Mouse (Mus musculus) stomach, embryonic 16.5 days (tissue): ENCODE results near the gene Sema3e. TPM values are rescaled to one million over a fixed set of nuclear protein-coding genes. Genes with fewer than 3 reads are reported as not detected.
A peak's percentile ranks its signal among the peaks of the same experiment; 100 is the strongest.

Experiments
- ATAC-seq: fragments of 200-750 bp; cut with Nextera tagmentation; 2 replicates; pipeline ENCODE4 v1.8.0; 2017; ENCODE audit warnings: moderate number of reproducible peaks, moderate TSS enrichment; ENCODE audit not compliant: insufficient read depth, low FRiP score
- H3K27ac ChIP-seq: fragments of 300-500 bp; sonication (generic); 2 replicates; pipeline ENCODE4 v1.5.1; 2014; ENCODE audit warnings: low read length
- H3K27me3 ChIP-seq: fragments of 300-500 bp; sonication (generic); 2 replicates; pipeline ENCODE4 v1.6.1; 2014; ENCODE audit warnings: low read length, control low read depth, mixed read lengths; ENCODE audit not compliant: control insufficient read depth, insufficient read depth
- H3K36me3 ChIP-seq: fragments of 300-500 bp; sonication (generic); 2 replicates; pipeline ENCODE4 v1.6.1; 2014; ENCODE audit warnings: low read length; ENCODE audit not compliant: control insufficient read depth, insufficient read depth
- H3K4me1 ChIP-seq: fragments of 300-500 bp; sonication (generic); 2 replicates; pipeline ENCODE4 v1.6.1; 2014; ENCODE audit warnings: low read length, control low read depth, mixed read lengths; ENCODE audit not compliant: control insufficient read depth, insufficient read depth
- H3K4me2 ChIP-seq: fragments of 300-500 bp; sonication (generic); 2 replicates; pipeline ENCODE4 v1.6.1; 2014; ENCODE audit warnings: low read depth, low read length, mixed read lengths
- H3K4me3 ChIP-seq: fragments of 300-500 bp; sonication (generic); replicated peaks from 2 replicates; pipeline ENCODE4 v1.5.1; 2014; ENCODE audit warnings: mild to moderate bottlenecking, low read length
- H3K9ac ChIP-seq: fragments of 300-500 bp; sonication (generic); 2 replicates; pipeline ENCODE4 v1.6.1; 2014; ENCODE audit warnings: low read length
- H3K9me3 ChIP-seq: fragments of 300-500 bp; sonication (generic); replicated peaks from 2 replicates; pipeline ENCODE4 v1.6.1; 2016; ENCODE audit warnings: low read length, control low read depth; ENCODE audit not compliant: control insufficient read depth
- WGBS: fragments of 180-500 bp; shearing (Covaris S2); extraction: QIAGEN DNeasy Blood & Tissue Kit; methylation state at CpG from one replicate; pipeline ENCODE4 v1.1.7; 2014; 5-methylcytosine and 5-hydroxymethylcytosine counted together
- polyA plus RNA-seq: library from polyadenylated mRNA; unstranded; fragments of >200 nt; fragmentation: Nextera tagmentation; extraction: Ambion mirVana; gene quantifications from 2 replicates; pipeline ENCODE4 v1.2.1, GENCODE M21; 2015

The Sema3e gene
- polyA plus RNA-seq, 1 experiment from 2014 or later: 3.4 TPM

DNA sequence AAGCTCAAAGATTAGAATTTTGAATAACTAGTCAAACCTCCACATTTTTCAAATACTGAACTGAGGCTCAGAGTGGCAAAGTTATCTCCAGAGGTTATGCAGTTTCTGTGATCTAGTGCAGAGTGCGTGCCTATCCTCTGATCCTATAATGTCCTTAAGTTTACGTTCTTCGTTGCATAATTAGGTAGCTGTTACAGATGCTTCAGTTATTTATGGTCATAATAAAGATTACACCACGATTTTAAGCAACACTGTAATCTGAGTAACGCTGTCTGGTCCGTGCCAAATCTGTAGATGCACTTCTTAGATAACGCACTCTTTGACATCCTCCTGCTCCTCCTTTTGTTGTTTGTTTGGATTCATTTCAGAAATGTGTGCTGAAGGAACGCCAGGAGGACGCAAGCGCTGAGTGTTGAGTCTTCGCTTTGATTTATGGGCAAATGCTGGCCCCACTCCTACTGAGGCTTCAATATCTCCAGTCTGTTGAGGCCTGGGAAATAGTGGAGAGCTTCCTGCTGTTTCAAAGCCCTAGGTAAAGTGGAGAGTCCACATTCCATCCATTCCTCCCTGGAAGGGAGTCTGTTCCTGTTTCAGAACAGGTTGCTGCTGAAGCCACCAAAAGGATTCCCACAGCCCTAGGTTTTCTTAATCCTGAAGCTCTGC lies 32.2 kb upstream of the Sema3e start:
- Histone ChIP-seq H3K27ac (no peak overlapping the region), H3K36me3 (no peaks in the 10 kb centered on the region), H3K27me3 (no peaks in the 10 kb centered on the region), H3K9me3 (no peaks in the 10 kb centered on the region; the same call in 1 of the 2 replicates), H3K4me1 (no peaks in the 10 kb centered on the region), H3K9ac (no peak overlapping the region), H3K4me3 (no peak overlapping the region), H3K4me2 (no peak overlapping the region)
- 27% methylated on average over 11 of the region's 11 CpGs for WGBS
- ATAC-seq: peak; percentile 58; the same call in 1 of the 2 replicates

DNA sequence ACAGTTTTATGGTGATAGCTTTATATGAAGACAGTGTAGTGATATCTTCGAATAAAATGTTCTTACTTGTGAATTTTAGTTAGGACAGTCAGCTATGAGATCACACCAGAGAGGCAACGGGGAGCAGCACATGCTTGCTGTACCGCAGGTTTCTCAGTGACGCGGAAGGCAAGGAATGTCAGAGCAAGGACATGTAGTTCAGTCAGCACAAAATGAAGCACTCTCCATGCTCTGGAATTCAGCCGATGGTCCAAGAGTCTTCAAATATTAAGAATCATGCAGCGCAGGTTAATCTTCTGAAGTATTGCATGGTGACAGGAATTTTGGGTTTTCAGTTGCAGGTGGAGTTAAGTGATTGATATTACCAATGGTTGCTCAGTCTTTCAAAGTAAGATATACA lies 3.3 kb downstream of the Sema3e start:
- Histone ChIP-seq H3K4me1 (peaks cover 10% of the 10 kb centered on the region), H3K4me2 (no peak overlapping the region), H3K27me3 (no peaks in the 10 kb centered on the region; the same call in 1 of the 2 replicates), H3K9ac (no peak overlapping the region), H3K4me3 (no peak overlapping the region), H3K36me3 (no peaks in the 10 kb centered on the region), H3K9me3 (no peaks in the 10 kb centered on the region), H3K27ac (no peak overlapping the region)
- no peak for ATAC-seq
- WGBS: 90% methylated on average over 7 of the region's 7 CpGs

DNA sequence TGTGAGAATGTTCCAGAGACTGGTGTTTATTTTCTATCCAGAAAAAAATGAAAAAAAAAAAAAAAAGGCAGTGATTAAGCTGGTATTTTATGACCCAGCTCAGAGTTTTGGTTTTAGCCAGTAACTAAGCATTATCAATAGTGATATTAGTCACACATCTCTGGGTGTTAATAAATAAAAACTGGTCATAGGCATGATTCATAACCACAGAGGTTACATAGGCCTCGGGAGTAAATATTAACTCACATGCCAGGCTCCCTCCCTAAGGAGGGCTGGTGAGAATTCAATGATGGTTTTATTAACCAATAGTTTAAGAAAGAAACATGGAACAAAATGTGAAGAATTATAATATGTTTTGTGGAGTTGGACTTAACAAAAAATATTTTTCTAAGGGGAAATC lies 5.7 kb downstream of the Sema3e start:
- H3K4me1 ChIP-seq: peaks cover 4% of the 10 kb centered on the region
- H3K4me3 ChIP-seq: no peak overlapping the region
- no peaks in the 10 kb centered on the region for H3K9me3 ChIP-seq
- whole genome bisulfite sequencing: 63% methylated on average over 1 of the region's 1 CpGs
- no peak overlapping the region for H3K4me2 ChIP-seq
- no peaks in the 10 kb centered on the region; the same call in 1 of the 2 replicates for H3K27me3 ChIP-seq
- ATAC-seq: 0 out of 2 replicates have a peak, but pooled peaks have one; percentile 40
- no peak overlapping the region for H3K9ac ChIP-seq
- H3K36me3 ChIP-seq: no peaks in the 10 kb centered on the region
- H3K27ac ChIP-seq: no peak overlapping the region

DNA sequence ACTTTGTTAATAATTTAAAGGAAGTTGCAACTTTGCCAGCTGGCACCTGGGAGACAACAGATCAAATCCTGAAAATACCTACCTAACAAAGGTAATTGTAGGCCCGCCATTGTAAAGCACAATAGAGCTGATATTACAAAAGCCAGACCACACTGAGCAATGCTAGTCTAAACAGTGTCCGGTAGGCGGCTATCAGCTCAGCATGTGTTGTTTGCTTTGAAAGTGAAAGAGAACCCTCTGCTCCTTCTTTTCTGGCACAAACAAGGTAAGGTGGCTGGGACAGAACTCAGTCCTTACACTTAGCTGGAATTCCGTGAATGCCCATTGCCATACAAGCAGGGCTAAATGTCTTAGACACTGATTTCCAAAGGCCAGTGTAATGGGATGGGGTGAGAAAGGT lies 7.0 kb downstream of the Sema3e start:
- WGBS: 36% methylated on average over 4 of the region's 4 CpGs
- Histone ChIP-seq H3K9me3 (no peaks in the 10 kb centered on the region), H3K27me3 (no peaks in the 10 kb centered on the region), H3K27ac (no peak overlapping the region), H3K9ac (no peak overlapping the region), H3K36me3 (no peaks in the 10 kb centered on the region), H3K4me3 (no peak overlapping the region), H3K4me2 (no peak overlapping the region), H3K4me1 (peaks cover 3% of the 10 kb centered on the region; the same call in 1 of the 2 replicates)
- no peak for ATAC-seq

DNA sequence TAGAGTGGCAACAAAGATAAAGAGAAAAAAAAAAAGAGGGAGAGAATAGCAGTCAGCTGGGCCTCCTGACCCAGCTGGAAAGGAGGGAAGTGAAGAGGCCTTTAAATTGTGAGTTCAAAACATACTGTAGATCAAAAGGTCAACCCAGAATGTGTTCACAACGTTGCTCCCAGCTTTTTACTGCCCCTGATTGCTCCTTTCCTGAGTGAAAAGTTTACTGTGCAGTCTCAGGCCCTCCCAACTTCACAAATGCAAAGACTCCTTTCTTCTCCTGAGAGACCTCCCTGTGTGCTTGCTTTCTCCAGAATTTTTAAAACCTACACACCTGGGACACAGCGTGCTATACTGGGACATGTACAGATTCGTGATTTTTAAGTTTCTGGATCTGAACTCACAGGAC lies 8.2 kb downstream of the Sema3e start:
- no peaks in the 10 kb centered on the region for H3K27me3 ChIP-seq
- no peak overlapping the region for H3K4me3 ChIP-seq
- H3K4me1 ChIP-seq: peaks cover 3% of the 10 kb centered on the region; the same call in 1 of the 2 replicates
- WGBS: 38% methylated on average over 3 of the region's 3 CpGs
- no peak for ATAC-seq
- H3K9me3 ChIP-seq: no peaks in the 10 kb centered on the region
- no peak overlapping the region for H3K4me2 ChIP-seq
- H3K27ac ChIP-seq: no peak overlapping the region
- no peaks in the 10 kb centered on the region for H3K36me3 ChIP-seq
- H3K9ac ChIP-seq: no peak overlapping the region

DNA sequence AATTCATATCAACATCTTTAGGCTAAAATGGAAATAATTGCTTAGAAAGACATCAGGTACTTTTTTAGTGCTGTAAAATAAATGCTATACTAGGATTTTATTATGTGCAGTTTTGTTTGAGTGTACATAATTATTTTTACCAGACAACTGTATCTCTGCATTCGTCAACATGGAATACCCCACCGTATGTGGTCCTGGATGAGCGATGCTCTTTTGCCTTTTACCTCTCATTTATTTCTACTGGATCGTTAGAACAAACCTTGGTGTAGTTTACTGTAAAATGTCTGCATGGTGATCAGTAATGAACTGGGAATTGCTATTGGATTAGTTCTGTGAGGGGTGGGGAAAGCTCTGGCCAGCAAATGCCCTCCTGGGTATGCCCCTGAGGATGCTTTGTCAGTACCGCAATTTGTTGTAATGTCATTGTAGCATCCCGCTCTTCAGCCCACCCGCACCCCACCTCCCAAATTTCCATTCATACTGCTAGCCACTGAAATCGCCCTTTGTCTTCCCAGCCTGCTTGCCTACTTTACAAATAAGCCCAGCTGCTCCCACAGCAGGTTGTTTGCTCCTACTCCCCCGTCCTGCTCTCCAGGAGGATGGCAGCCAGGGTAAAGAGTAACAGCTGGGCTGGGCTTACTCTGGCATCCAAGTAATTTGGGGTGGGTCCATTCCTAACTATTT lies 13.9 kb downstream of the Sema3e start:
- Histone ChIP-seq H3K4me2 (no peak overlapping the region), H3K4me3 (no peak overlapping the region), H3K27me3 (no peaks in the 10 kb centered on the region), H3K27ac (no peak overlapping the region), H3K36me3 (no peaks in the 10 kb centered on the region), H3K9ac (no peak overlapping the region), H3K4me1 (no peaks in the 10 kb centered on the region), H3K9me3 (no peaks in the 10 kb centered on the region)
- ATAC-seq: no peak
- 30% methylated on average over 9 of the region's 9 CpGs for WGBS

DNA sequence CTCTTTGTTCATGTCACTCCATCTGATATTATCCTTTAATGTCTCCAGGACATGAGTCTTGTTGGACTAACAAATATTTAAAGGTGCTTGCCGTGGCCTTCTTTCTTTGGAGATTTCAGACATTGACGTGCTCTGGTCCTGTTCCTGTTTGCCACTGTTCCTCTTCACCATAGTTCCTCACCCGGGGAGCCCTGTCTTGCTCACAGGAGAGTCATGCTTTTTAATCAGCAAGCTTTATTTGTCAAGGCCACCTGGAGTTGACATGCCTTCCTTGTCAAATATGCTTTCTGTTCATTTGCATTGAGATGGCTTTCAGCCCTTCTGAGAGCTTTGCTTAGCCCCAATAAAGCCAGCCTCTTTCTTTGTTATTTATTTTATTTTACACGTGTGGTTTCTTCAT lies 15.1 kb downstream of the Sema3e start:
- ATAC-seq: no peak; the same call in 1 of the 2 replicates
- WGBS: 25% methylated on average over 4 of the region's 4 CpGs

DNA sequence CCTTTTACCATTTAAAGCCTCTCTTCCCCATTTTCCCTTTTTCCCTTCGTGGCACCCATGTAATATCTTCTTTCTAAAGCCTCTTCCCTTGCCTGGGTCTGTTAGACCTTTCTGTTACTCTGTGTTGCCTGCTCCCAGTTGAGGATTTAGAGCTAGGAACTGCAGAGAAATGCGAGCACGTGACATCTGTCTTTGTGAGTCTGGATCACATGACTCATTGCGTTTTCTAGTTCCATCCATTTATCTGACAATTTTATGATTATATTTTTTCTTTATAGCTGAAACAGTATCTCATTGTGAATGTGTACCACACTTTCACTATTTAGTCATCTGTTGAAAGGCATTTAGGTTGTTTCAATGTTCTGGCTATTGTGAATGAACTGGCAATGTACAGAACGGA lies 18.0 kb downstream of the Sema3e start:
- no peaks in the 10 kb centered on the region for H3K36me3 ChIP-seq
- H3K4me3 ChIP-seq: no peak overlapping the region
- H3K9me3 ChIP-seq: no peaks in the 10 kb centered on the region
- H3K4me1 ChIP-seq: no peaks in the 10 kb centered on the region
- no peak overlapping the region for H3K4me2 ChIP-seq
- no peak for ATAC-seq
- no peaks in the 10 kb centered on the region for H3K27me3 ChIP-seq
- H3K27ac ChIP-seq: no peak overlapping the region
- WGBS: 86% methylated on average over 5 of the region's 5 CpGs
- H3K9ac ChIP-seq: no peak overlapping the region

More for the DNA sequence above, 15.1 kb downstream of the Sema3e start:
- H3K4me1 ChIP-seq: no peaks in the 10 kb centered on the region
- H3K27ac ChIP-seq: no peak overlapping the region; the same call in 1 of the 2 replicates
- H3K4me3 ChIP-seq: no peak overlapping the region
- no peak overlapping the region for H3K9ac ChIP-seq
- no peak overlapping the region for H3K4me2 ChIP-seq
- no peaks in the 10 kb centered on the region for H3K9me3 ChIP-seq
- no peaks in the 10 kb centered on the region for H3K36me3 ChIP-seq
- no peaks in the 10 kb centered on the region for H3K27me3 ChIP-seq

DNA sequence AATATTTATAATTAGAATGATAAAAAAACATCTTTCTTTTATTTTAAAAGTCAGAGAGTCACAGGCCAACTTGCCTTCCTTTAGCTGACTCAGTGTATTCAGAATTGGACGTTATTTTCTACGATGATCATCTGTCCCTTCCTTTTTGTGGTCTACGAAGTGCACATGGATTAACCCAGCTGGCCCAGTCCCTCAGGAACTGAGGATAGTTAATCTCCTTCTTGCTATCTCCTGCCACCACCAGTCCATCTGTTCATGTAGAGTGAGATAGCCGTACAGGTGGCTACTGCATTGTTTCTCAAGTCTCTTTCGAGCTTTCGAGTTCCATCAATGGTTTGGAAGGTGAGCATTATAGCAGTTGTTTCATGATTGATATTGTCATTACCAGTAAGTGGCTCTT lies 18.9 kb downstream of the Sema3e start:
- 88% methylated on average over 6 of the region's 6 CpGs for WGBS
- Histone ChIP-seq H3K27ac (no peak overlapping the region), H3K27me3 (no peaks in the 10 kb centered on the region), H3K9ac (no peak overlapping the region), H3K36me3 (no peaks in the 10 kb centered on the region), H3K4me3 (no peak overlapping the region), H3K9me3 (no peaks in the 10 kb centered on the region), H3K4me1 (no peaks in the 10 kb centered on the region), H3K4me2 (no peak overlapping the region)
- no peak for ATAC-seq
